Mouse (Mus musculus) gastrocnemius, postnatal 36 days (tissue): Measurements from ENCODE around the gene Pbx4. TPM values are rescaled to one million over a fixed set of nuclear protein-coding genes. Genes with fewer than 3 reads are reported as not detected.

Experiments used
- DNase-seq, 2 experiments: peaks; one replicate each; pipeline ENCODE4 v3.0.0; 2022
- intact Hi-C: fragments of 180-260 bp; cut with DNase I; formaldehyde crosslinking; loops from one replicate; pipeline ENCODE4 v1.15.1; 2025
- long read RNA-seq, 2 experiments: library from polyadenylated mRNA; stranded (forward); transcript quantifications; one replicate each; pipeline ENCODE4 v2.0.0; 2021
- total RNA-seq, 2 experiments: library from RNA; stranded (reverse); gene quantifications; 2 replicates each; pipeline ENCODE4 v1.2.3; 2021

Pbx4 gene
- not detected for total RNA-seq
- long read RNA-seq, experiment 1 = 0 reads
- long read RNA-seq, experiment 2 = 0 reads

DNA sequence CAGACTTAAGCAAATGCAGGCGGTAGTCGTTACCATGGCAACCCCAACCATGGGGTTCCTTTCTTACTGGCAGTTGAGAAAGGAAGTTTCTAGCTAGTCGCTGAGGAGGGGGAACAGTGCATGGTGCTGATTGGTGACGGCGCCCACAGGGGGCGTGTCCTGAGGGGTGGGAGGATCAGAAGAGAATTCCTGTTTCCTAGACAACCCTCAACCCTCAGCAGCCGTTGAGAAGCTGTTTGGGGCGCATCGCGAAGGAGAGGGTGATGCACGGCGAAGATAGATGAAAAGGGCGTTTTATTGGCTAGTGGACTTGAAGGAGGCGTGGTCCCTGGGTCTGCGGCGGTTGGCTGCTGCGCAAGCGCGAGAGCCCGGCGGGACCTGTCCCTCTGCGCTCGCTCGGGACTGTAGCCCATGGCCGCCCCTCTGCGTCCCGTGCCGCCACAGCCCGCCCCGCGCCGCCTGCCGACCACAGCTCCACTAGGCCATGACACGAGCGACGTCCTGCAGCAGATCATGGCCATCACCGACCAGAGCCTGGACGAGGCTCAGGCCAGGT, at the start of gene Pbx4:
Gene Pbx4 (plus strand): TSS at position 194 of the 556 bp plus-strand sequence.
- intact Hi-C loops = no loop called here
- DNase-seq = peak; percentile 50 to 66

DNA sequence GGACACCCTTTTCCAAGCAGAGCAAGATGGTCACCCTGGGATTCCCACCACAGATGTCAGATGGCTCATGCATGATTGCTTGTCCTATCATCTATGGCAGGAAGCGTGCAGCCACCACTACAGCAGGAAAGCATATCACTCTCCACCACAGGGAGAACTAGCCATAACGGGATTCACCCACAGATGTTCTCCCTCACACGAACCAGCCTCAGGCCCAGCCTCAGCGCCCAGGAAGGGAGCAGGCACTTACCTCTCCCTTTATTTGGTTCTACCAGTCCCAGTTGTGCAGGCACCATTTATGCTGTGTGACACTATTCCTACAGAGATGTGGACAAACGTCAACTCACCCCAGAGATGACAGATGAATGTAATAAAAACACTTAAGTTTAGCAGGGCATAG, 43.2 kb upstream of the Pbx4 start:
- DNase-seq = peak in 1 of 2 experiments; percentile 4
- intact Hi-C loops = no loop called here

DNA sequence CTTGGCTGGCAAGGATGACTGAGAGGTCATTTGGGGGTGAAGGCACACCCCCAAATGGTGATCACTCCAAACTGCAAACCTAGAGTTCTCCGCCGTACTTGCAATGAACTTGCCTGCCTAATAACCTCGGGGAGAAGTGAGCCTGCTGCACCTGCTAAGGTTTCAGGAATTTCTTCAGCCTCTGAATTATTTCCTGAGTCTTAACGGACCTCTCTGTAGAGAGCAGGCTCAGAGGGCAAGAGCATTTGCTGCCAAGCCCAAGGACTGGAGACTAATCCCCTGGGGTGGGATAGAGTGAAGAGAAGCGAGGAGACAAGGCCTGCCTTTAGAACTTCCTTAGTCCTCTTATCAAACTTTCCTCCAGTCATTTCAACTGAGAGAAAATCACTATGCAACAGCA, 42.6 kb upstream of the Pbx4 start:
- intact Hi-C loops = loop anchor here (10.0 kb wide), 1 partner anchor 135 kb away; the partner anchor contains the start of gene Zfp964
- no peak for DNase-seq

DNA sequence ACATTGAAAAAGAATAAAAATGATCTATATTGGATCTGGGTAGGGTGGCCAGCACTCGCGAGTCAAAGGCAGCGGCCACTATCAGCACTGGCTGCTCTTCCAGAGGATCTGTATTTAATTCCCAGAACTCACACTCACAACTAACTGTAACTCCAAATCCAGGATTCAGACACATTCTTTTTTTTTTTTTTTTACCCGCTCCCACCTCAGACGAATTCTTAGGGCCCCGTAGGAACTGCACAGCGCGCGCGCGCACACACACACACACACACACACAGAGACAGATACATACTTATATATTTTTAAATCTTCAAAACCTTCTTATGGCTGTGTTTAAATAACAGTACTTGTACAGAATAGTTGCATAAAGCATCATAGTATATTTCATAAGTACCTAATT, 41.9 kb upstream of the Pbx4 start:
- intact Hi-C loops = loop anchor here (10.0 kb wide), 1 partner anchor 136 kb away; the partner anchor contains the start of gene Zfp964
- DNase-seq = peak in 1 of 2 experiments; percentile 8

DNA sequence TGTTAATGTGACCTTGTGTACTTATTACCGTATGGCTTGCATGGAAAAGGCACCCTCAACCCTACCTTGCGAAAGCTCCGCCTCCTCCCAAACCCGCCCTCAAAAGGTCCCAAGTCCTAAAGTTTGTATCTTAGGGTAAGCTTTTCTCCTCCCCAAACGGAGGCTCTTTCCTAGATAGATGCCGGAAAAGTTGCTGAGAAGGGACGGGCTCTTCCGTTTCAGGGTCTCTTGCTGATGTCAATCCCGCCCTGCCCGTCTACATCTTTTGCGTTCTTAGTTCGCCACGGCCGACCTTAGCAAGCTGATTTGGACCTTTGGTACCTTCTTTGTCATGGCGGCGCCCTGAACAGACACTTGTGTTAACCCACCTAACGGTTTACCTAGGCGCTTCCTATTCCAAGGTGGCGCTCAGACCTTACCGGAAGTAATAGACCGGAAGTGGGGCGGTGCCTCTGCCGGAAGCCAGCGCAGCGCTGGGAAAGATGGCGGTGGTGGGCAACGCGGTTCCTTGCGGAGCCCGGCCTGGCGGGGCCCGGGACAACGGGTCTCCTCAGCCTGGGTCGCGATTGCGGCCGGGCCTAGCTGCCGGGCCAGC, 41.4 kb upstream of the Pbx4 start, which contains the start of the genes Atp13a1 and Zfp866:
Gene Atp13a1 (plus strand): TSS at position 391 of the 595 bp plus-strand sequence.
Gene Zfp866 (minus strand): TSS at position 406 of the 595 bp plus-strand sequence.
- peak; percentile 76 to 85 for DNase-seq
- intact Hi-C loops = loop anchor here (10.0 kb wide), 1 partner anchor 136 kb away; the partner anchor contains the start of gene Zfp964

DNA sequence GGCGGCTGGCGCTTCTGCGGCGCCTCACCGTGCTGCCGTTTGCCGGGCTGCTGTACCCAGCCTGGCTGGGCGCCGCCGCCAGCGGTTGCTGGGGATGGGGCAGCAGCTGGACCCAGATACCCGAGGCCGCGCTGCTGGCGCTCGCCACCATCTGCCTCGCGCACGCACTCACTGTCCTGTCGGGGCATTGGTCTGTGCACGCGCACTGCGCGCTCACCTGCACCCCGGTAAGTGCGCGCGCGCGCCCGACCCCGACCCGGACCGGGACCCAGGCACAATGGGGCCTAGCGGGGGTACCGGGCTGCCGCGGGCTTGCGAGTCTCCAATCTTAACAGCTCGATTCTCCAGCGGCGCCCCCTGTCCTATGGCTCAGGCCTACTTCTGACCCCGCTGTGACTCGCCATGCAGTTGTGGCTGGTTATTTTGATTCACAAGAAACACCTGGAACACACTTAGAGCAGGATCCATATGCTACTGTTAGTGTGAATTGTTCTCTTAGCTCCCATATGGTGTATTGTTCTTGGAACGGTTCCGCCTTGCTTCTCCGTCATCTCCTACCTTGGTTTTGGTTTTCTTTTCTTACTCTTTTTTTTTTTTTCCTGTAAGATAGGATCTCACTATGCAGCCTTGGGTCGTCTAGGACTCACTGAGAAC, 40.7 kb upstream of the Pbx4 start:
- DNase-seq = no peak
- intact Hi-C loops = loop anchor here (10.0 kb wide), 1 partner anchor 137 kb away; the partner anchor contains the start of gene Zfp964

DNA sequence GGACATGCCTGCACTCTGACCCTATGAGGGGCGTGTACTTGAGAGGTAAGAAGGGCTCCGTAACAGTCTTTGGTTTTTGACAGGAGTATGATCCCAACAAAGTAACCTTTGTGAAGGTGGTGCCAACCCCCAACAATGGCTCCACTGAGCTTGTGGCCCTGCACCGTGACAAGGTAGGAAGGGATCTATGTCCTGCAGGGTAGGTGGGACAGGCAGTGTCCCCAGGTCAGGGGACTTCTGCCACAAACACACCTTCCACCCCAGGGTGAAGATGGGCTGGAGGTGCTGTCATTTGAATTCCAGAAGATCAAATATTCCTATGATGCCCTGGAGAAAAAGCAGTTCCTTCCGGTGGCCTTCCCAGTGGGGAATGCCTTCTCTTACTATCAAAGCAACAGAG, 38.6 kb upstream of the Pbx4 start:
- intact Hi-C loops = loop anchor here (10.0 kb wide), 1 partner anchor 139 kb away; the partner anchor contains the start of gene Zfp964
- DNase-seq = no peak

DNA sequence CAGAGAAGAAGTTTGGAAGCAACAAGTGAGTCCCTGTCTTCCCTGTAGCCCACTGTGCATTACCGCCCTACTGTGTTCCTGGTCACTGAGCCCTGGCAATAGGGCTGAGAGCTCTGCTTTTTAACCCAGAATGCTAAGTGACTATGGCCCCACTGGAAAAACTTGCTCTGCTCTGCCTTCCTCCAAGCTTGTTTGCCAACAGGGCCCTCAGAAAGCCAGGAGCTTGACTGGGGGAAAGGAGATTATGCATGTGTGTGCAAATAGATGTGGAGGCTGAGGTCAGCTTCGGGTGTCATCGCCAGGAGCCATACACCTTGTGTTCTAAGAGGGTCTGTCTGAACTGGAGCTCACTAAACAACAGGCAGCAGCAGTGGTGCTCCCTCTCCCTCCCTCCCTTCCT, 38.2 kb upstream of the Pbx4 start:
- intact Hi-C loops = loop anchor here (10.0 kb wide), 1 partner anchor 139 kb away; the partner anchor contains the start of gene Zfp964
- DNase-seq = peak in 1 of 2 experiments; percentile 7

DNA sequence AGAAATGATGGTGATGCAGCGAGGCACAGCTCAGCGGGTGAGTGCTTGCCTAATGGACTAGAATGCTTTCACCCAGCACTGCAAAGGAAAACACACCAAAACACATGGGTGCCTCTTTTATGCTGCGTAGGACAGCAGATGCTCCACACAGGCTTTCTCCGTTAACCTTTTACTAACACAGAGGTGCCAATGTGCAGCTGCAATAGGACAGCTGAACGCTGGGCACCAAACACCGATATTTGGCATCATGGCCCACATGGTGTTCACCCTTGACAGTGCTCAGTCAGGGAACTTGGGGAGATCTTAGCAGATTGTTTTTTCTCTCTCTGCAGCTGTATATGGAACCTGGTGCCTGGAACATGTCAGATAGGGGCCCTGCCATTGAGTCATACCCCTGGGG, 37.4 kb upstream of the Pbx4 start:
- DNase-seq = no peak
- intact Hi-C loops = loop anchor here (10.0 kb wide), 1 partner anchor 140 kb away; the partner anchor contains the start of gene Zfp964

DNA sequence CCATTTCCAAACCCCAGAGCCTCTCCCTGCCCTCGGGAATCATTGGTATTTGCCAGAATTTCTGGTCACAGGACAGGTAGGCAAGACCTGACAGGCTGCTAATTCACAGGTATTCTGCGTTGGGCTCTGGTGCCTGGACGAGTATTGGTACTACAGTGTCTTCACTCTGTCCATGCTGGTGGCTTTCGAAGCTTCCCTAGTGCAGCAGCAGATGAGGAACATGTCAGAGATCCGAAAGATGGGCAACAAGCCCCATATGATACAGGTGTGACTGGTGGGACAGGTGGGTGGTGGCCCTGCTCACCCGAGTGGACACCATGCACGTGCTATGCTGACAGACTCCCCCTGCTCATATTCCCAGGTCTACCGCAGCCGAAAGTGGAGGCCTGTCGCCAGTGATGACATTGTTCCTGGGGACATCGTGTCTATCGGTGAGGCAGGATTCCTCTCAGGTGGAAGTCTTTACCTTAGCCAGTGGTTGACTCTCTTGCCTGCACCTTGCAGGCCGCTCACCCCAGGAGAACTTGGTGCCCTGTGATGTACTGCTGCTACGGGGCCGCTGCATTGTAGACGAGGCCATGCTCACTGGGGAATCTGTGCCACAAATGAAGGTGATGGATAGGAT, 35.5 kb upstream of the Pbx4 start:
- DNase-seq = peak in 1 of 2 experiments; percentile 8
- intact Hi-C loops = loop anchor here (10.0 kb wide), 1 partner anchor 142 kb away; the partner anchor contains the start of gene Zfp964

DNA sequence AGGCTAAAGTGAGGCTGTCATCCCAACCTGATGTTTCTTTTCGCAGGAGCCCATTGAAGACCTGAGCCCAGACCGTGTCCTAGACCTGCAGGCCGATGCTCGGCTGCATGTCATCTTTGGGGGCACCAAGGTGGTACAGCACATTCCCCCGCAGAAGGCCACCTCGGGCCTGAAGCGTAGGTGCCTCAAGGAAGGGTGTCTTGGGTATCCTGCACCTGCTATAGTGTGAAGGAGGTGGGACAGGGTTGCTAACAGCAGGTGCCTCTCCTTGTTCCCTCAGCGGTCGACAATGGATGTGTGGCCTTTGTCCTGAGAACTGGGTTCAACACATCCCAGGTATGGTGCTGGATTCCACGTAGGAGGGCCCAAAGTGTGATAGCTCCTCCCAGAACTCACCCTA, 34.6 kb upstream of the Pbx4 start:
- intact Hi-C loops = loop anchor here (10.0 kb wide), 1 partner anchor 143 kb away; the partner anchor contains the start of gene Zfp964
- DNase-seq = peak in 1 of 2 experiments; percentile 11

DNA sequence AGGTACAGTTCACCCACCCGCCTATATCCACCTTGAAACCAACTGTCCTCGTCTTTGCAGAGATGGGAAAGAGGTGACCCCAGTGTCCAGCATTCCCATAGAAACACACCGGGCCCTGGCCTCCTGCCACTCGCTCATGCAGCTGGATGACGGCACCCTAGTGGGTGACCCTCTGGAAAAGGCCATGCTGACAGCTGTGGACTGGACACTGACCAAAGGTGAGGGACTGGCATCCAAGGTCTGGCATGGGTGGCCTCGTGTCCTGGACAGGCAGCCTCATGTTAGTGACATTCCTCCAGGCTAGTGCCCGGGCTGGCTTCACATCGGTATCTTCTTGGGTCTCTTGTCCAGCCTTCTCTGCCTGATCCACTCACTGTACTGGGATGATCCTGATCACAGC, 33.0 kb upstream of the Pbx4 start:
- intact Hi-C loops = loop anchor here (10.0 kb wide), 1 partner anchor 144 kb away; the partner anchor contains the start of gene Zfp964
- peak in 1 of 2 experiments; percentile 10 for DNase-seq

DNA sequence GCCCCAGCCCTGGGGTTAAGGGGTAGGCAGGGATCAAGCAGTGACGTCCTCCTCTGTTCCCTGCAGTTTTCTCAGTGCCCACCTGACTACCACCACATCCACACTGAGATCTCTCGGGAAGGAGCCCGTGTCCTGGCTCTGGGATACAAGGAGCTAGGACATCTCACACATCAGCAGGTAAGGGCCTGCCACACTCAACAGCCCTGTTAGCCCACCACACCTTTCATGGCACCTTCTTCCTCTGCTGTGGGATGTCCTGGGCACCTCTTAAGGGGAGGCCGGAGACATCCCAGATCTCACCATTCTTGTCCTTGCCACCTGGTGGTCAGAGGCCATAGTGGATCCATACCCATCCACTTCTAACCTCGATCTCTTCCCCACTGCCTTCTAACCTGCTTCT, 32.3 kb upstream of the Pbx4 start:
- DNase-seq = peak in 1 of 2 experiments; percentile 9
- intact Hi-C loops = loop anchor here (10.0 kb wide), 1 partner anchor 145 kb away; the partner anchor contains the start of gene Zfp964

DNA sequence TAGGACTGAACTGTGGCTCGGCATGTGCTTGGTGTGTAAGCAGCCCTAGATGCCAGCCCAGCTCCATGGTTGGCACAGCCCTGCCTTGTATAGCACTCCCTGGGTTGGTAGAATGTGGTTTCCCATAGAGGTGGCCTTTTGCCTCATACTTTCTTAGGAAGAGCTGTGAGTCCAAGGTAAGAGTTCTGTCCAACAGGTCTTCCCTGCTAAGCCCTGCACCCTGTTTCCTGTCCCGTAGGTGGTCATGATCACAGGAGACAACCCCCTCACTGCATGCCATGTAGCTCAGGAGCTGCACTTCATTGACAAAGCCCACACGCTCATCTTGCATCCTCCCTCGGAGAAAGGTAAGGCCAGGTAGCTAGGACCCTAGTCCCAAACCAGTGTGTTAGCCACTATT, 30.5 kb upstream of the Pbx4 start:
- DNase-seq = peak in 1 of 2 experiments; percentile 3
- intact Hi-C loops = no loop called here

DNA sequence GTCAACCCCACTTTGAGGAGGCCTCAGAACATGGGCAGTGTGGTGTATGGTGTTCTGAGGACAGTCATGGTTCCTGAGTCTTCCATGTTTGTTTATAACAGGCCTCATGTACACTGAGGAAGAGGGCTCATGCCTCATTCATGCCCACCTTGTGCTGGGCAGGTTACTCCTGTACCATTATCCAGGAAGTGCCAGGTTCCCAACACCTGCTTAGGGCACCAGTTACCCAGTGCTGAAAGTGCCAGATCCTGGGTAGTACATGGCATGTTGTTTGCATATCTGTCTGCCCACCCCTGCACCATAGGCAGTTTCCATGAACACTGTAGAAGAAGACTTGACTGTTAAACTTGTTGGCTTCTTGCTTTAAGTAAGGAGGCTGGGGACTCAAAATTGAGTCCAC, 30.1 kb upstream of the Pbx4 start:
- DNase-seq = peak in 1 of 2 experiments; percentile 4
- intact Hi-C loops = no loop called here

DNA sequence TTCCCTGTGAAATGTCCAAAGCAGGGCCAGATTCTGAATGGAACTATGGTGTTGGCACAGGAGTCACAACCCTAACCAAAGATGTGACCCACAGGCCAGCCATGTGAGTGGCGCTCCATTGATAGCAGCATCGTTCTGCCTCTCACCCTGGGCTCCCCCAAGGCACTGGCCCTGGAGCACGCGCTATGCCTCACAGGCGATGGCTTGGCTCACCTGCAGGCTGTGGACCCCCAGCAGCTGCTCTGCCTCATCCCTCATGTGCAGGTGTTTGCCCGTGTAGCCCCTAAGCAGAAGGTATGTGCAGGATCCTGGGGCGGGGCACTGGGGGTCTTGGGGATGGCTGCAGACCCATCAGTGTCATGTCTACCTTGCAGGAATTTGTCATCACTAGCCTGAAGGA, 28.9 kb upstream of the Pbx4 start:
- peak in 1 of 2 experiments; percentile 3 for DNase-seq
- intact Hi-C loops = no loop called here

DNA sequence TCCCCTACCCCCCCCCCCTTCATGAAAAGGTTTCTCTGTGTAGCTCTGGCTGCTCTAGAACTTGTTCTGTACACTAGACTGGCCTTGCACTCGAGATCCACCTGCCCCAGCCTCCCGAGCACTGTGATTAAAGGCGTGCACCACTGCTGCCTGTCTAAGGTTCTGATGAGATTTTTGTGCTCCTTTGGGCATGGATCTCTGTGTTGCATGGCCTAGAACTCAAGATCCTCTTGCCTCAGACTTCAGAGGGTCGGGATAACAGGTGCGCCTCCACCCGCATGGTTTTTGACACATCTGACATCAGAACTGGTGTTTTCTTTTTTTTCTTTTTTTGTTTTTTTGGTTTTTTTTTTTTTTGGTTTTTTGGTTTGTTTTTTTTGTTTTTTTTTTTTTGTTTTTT, 27.8 kb upstream of the Pbx4 start:
- DNase-seq = no peak
- intact Hi-C loops = no loop called here

DNA sequence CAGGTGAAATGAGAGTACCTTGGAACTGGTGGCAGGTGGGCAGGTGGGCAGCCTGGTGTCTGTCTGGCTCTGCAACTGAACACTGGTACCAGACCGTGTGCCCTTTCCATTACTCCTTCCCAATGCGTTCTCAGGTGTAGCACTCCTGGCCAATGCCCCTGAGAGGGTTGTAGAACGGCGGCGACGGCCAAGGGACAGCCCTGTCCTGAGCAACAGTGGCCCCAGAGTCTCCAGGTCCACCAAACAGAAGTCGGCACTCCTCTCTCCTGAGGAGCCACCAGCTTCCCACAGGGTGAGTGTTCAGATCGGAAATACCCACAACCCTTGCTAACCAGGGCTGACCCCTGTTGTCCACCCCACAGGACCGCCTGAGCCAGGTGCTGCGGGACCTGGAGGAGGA, 27.2 kb upstream of the Pbx4 start:
- no peak for DNase-seq
- intact Hi-C loops = no loop called here

DNA sequence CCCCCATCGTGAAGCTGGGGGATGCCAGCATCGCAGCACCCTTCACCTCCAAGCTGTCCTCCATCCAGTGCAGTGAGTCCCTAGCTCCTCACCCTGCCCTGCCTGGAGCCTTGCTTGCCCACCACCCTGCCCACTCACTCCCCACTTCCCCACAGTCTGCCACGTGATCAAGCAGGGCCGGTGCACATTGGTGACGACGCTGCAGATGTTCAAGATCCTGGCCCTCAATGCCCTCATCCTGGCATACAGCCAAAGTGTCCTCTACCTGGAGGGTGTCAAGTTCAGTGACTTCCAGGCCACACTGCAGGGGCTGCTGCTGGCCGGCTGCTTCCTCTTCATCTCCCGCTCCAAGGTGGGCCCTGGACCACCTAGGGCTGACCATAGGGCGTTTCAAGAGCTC, 26.8 kb upstream of the Pbx4 start:
- intact Hi-C loops = no loop called here
- DNase-seq = peak in 1 of 2 experiments; percentile 10

DNA sequence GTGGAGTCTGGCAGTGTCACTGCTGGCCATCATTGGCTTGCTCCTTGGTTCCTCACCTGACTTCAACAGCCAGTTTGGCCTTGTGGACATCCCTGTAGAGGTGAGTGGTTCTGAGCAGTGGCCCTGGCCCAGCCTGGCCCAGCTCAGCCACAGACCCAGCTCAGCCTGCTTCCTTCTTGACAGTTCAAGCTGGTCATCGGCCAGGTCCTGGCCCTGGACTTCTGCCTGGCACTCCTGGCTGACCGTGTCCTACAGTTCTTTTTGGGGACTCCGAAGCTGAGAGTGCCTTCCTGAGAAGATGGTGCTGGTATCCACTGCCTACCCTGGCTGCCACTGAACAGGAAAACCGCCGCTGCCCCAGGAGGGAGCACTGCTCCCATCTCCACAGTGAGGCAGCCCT, 25.1 kb upstream of the Pbx4 start:
- no peak for DNase-seq
- intact Hi-C loops = no loop called here
